Mouse (Mus musculus) adipocyte (in vitro differentiated cells): ENCODE data around the gene Dbnl.
"Not testable (repeated sequence)": the region's sequence is repeated elsewhere in the genome, so short reads cannot be mapped to it uniquely, and the experiment has no call there.

Experiments
- DNase-seq: peaks from one replicate; pipeline ENCODE4 v3.0.0-alpha.2; 2016; ENCODE audit warnings: low spot score

Dbnl gene

DNA sequence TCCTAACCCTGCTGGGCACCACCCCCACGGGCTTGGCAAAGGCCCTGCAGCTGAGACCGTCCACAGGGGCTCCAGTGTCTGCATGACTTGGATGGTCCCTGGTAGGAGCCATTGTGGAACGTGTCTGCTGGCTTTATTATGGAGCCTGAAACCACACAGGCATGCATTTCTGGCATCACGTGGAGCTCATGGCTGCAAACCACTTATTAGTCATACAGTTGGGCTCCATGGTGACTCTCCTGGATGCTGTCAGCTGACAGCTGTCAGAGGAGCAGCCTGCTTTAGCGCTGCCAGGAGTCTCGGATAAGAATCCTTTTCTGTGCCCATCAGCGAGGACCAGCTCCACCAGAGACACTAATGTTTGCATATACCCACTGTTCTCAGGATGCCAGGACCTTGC lies 7.4 kb downstream of the Dbnl start:
- DNase-seq, result peak; percentile 14

DNA sequence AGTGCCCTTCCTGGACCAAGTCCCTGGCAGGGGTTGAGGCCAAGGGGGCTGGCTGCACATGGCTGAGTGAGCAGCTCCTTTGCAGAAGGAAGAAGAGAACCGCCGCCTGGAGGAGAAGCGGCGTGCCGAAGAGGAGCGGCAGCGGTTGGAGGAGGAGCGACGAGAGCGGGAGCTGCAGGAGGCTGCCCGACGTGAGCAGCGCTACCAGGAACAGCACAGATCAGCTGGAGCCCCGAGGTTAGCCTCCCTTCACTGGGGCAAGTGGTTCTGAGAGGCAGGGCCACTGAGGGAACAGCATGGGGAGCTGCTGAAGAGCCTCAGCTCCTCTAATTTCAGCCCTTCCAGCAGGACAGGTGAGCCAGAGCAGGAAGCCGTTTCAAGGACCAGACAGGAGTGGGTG lies 8.7 kb downstream of the Dbnl start:
- no peak for DNase-seq

GRCm38 (mm10) chr11:5797371-5797770 lies 9.1 kb downstream of the Dbnl start:
- DNase-seq, result no peak

DNA sequence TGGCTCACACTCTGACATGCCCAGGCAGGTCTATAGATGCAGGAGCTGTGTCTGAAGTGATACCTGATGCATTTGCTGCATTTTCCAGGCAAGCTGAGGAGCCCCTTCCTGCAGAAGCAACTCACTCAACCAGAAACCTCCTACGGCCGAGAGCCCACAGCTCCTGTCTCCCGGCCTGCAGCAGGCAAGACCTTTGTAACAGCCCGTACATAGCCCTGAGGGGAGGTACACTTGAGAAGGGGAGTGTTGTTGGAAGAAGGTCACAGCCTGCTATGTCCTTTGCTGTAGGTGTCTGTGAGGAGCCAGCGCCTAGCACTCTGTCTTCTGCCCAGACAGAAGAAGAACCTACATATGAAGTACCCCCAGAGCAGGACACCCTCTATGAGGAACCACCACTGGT lies 9.6 kb downstream of the Dbnl start:
- DNase-seq, result no peak

DNA sequence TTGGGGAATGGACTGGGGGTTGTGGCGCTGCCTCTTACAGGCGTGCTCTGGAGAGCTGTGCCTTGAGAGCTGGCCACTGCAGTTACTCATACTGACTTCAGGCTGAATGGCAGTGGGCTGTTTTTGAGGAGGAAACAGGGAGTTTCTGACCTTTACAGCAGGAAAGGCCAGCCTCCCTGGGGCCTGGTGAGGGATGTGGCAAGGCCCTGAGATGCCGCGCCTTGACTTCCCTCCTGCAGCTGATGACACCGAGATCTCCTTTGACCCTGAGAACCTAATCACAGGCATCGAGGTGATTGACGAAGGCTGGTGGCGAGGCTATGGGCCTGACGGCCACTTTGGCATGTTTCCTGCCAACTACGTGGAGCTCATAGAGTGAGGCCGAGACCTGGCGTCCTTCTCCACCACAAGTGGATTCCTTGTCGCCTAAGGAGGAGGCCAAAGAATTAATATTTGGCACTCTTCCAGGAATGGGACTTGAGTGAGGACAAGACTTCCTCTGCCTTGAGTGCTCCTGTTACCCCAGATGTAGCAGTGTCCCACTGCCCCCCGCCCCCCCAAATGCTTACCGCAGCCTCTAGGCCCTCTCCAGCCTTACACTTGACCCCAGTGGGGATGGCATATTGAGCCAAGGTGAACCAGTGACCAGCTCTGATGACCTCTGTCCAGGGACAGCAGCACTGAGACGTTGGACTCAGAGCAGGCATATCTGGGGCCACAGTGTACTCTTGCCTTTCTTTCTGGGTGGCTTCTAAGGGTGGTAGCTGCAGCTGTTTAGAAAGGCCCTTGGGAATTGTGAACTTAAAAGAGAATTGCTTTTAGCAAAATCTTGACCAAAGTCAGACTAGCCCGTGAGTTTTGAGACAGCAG lies 11.6 kb downstream of the Dbnl start:
- DNase-seq, result no peak

DNA sequence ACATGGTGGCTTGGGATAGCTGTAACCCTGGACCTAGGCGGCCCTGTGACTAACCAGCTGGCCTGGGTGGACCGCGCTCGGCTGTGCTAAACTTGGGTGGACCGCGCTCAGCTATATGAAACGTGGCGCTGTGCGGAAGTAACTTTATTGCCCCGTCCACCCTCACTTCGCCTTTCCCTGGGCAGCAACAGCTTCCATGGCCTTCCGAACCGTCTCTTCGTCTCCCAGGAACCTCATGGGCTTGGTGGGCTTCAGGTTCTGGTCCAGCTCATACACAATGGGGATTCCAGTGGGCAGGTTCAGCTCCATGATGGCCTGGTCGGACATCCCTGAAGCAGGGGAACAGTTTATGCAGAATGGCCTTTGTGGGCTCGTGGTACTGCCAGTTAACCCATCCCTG lies 13.2 kb downstream of the Dbnl start:
- no peak for DNase-seq

DNA sequence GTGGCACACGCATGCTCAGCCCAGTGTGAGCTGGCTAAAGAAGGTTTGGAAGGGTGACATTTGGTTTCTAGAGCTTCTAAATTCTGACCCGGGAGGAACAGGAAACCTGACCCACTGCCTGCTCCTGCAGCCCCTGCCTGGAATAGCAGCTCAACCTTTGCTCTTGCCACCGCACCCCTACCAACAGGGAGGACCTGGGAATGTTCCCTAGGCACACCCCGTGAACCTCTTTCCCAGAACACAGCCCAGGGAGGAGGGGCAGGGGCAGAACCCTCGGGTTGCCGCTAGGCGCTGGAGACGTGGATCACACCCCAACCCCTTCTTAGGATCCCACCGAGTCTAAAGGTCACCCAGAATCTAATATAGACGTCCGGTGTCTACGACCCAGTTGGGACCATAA lies 13.7 kb downstream of the Dbnl start:
- peak; percentile 8 for DNase-seq

GRCm38 (mm10) chr11:5802457-5803217 lies 14.3 kb downstream of the Dbnl start:
- DNase-seq, result peak; percentile 25

DNA sequence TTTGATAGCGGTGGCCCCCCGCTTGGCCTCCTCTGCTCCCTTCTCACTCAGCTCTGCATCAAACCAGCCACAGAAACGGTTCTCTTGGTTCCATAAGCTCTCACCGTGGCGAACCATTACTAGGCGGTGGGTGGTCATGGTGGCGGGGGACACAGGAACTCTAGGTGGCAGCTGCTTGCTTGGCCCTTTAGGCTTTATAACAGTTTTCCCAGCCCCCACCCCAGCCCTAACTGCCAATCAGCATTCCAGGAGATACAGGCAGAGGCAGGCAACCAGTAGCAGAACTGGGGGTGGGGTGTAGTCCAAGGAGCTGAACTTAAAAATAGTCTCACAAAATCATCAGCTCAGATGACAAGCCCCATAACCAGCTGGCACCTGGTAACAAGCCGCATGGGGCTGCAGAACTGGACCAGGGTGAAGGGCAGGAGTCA lies 15.3 kb downstream of the Dbnl start, which contains the start of gene Pgam2:
Gene Pgam2, minus strand, starts transcription at position 183 of the 431 bp plus-strand sequence.
- DNase-seq, result peak; percentile 6

DNA sequence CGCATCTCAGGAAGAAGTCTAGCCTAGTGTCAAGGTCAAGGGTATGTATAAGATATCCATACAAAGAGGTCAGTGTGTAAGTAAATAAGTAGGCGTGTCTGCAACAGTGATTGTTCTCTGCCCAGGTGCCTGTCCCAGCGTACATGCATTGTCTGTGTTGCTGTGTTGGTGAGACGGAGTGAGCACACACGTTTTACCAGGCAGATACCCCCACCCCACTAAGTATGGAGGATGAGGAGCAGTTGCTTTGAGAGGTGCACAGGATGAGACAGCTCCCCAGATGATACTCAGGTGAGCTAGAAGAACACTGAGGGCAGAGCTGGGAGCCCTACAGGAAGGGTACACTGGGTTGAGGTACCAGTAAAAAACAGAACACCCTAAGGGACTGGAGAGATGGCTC lies 15.9 kb downstream of the Dbnl start:
- DNase-seq, result no peak

GRCm38 (mm10) chr11:5805711-5806110 lies 17.4 kb downstream of the Dbnl start:
- no peak for DNase-seq

DNA sequence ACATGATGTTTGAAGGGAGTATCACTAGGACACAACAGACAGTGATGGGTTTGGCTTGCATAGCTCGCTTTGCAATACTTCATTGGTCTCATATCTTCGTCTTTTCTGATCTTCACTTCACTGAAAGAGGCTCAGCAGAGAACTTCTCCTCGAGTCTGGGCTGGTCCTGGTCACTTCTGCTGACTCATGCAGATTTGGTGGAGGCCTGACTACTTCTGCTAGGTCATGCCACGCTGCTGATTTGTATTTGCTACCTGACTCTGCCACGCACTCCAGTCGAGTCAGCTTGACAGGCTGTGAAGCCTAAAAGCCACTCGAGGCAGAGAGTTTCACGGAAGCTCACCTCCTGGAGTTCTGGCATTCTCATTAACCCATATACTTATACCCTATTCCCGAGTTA lies 19.7 kb downstream of the Dbnl start:
- no peak for DNase-seq

- DNase-seq, result not testable (repeated sequence)
Measured at GRCm38 (mm10) chr11:5809487-5809886, 21.2 kb downstream of the Dbnl start.

DNA sequence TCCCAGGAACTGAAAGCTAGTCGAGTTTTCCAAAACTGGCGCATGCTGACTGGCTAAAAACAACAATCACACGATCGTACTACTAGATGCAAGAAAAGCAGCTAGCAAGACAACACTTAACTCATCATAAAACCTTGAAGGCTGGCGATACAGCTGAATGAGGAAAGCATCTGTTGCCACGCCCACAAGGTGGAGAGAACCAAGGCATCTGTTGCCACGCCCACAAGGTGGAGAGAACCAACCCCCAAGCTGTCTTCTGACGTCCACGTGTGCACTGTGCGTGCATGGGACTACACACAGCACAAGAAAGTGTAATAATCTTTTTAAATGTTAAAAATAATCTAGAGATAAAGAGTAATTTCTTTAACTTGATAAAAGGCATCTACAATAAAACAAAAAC lies 25.1 kb downstream of the Dbnl start:
- no peak for DNase-seq

DNA sequence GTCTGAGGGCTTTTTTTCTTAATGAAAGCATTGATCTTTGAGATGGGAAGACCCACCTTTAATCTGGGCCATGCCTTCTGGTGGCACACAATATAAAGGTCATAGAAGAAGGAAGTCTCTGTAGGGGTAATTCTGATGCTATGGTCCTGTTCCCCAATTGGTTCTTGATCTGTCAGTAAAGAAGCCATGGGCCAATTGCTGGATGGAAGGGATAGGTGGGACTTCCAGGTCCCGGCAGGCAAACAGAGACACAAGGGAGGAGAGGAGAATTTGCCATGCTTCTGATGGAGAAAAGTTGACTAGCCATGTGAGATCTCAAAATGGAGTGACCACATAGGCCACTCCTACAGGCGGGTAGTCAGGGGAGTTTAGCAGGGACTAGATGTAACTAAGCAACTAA lies 30.9 kb downstream of the Dbnl start:
- no peak for DNase-seq

DNA sequence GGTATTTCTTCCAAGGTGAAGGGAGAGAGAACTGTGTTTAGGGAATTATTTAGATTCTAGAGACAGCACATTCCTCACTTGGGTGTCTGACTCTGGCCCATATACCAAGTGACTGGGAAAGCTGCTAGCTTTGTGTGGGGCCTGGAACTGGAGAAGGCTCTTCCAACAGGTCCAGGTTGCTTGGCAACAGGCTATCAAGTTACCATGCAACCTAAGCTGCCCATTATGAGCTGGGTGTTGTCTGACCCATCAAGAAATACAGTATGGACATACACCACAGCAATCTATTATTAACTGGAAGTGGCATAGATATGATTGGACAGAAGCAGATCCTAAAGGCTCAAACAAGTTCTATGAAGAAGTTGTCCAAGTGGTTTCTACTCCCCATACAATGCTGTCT lies 37.1 kb downstream of the Dbnl start:
- DNase-seq, result no peak

- DNase-seq, result no peak
Measured at GRCm38 (mm10) chr11:5827931-5828330, 39.6 kb downstream of the Dbnl start.

DNA sequence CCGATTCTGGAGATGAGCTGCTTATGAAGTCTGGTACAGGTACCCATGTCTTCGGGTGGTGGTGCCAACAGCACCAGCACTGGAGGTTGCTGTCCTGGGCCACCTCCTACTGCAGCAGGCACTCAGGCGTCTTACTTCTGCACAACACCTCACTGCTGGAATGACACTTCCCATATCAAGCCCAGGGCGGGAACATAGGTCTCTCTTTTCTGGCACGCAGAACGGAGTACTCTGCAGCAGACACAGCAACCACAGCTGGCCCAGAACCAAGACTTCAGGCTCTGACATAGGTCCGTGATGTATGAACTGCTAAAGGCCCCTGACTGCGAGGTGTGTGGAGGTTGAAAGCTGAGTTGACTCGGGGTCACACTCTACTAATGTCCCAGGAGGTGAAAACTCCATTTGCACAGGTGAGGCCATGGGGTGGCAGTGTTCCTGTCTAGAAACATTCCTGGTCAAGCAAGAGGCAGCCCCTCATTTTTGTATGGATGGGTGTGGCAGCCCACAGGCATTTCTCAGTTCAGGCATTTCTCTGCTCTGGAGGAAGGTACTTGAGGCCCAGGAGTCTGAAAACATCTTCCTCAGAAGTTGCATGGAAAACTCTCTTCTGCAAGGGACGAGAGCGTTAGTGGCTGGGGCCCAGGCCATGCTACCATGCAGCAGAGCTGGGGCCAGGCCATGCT lies 40.4 kb downstream of the Dbnl start:
- no peak for DNase-seq

DNA sequence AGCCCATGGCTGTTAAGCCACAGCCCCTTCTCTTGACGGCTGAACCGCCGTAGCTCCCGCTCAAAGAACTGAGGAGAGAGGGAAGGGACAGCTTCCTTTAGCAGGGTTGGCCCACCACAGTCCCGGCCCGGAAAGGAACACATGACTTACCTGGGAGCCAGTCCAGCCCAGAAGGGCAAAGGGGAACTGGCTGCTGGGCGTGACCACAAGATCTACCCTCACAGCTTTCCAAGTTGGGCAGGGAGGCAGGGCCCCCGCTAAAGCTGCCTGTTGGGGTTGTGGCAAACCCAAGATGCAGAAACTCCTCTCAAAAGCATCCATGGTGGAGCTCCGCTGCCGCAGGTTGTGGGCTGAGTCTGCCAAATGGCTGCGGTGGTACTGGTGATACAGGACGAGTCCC lies 41.0 kb downstream of the Dbnl start:
- DNase-seq, result no peak

DNA sequence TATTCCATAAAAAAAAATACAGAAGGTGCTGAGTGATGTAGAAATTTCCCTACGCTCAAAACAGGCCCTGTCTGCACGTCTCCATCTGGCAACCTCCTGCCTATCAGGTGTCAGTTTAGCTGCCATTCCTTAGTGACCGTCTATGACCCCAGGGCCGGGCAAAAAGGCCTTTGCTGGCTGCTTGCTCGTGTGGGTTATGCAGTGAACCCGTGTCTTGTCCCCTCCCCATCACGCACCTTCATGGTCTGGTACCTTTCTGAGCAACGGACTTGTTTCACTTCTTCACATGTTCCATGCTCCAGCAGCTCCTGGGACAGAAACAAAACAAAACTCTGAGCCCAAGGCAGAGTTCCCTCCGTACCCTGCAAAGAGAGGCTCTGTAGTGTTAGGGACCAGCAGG lies 46.2 kb downstream of the Dbnl start:
- no peak for DNase-seq

DNA sequence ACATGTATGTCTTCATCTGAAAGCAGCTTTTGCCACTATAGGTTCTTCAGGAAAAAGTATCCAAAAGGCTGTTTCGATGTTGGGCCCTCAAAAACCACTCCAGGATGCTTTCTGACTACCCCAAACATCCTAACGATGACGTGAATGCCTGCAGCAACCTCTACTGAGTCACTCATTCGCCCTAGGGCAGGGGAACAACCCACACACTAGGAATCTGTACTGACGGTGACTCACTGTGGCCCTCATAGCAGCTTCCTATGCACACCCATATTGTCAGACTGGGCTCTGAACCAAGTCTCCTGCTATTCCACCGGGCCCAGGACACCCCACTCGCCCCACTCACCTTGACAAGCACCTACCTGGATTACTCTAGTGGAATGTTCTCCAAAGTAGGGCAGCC lies 46.8 kb downstream of the Dbnl start:
- DNase-seq, result no peak

GRCm38 (mm10) chr11:5836126-5836525 lies 47.8 kb downstream of the Dbnl start:
- DNase-seq, result peak; percentile 52
